Mouse (Mus musculus) intestine, postnatal 0 days (tissue): ENCODE measurements around the gene Prdm16. TPM values are rescaled to one million over a fixed set of nuclear protein-coding genes. Genes with fewer than 3 reads are reported as not detected.
A peak's percentile ranks its signal among the peaks of the same experiment; 100 is the strongest.

Source experiments
- ATAC-seq: fragments of 200-750 bp; cut with Nextera tagmentation; 2 replicates; pipeline ENCODE4 v1.8.0; 2017; ENCODE audit warnings: mild to moderate bottlenecking, moderate TSS enrichment, moderate library complexity
- H3K27ac ChIP-seq: fragments of 300-500 bp; sonication (generic); 2 replicates; pipeline ENCODE4 v1.5.1; 2014; ENCODE audit warnings: mild to moderate bottlenecking, low read depth, low read length, moderate library complexity
- H3K27me3 ChIP-seq: fragments of 300-500 bp; sonication (generic); replicated peaks from 2 replicates; pipeline ENCODE4 v1.6.1; 2014; ENCODE audit warnings: low read length, mixed read lengths; ENCODE audit not compliant: control insufficient read depth, insufficient read depth
- H3K36me3 ChIP-seq: fragments of 300-500 bp; sonication (generic); 2 replicates; pipeline ENCODE4 v1.6.1; 2014; ENCODE audit warnings: mild to moderate bottlenecking, moderate library complexity; ENCODE audit not compliant: control insufficient read depth, insufficient read depth
- H3K4me1 ChIP-seq: fragments of 300-500 bp; sonication (generic); replicated peaks from 2 replicates; pipeline ENCODE4 v1.6.1; 2014; ENCODE audit warnings: antibody characterized with exemption, low read length, mixed read lengths; ENCODE audit not compliant: control insufficient read depth, insufficient read depth
- H3K4me2 ChIP-seq: fragments of 300-500 bp; sonication (generic); replicated peaks from 2 replicates; pipeline ENCODE4 v1.6.1; 2014; ENCODE audit warnings: low read depth, mild to moderate bottlenecking, moderate library complexity
- H3K4me3 ChIP-seq: fragments of 300-500 bp; sonication (generic); 2 replicates; pipeline ENCODE4 v1.5.1; 2014; ENCODE audit warnings: low read depth, low read length
- H3K9ac ChIP-seq: fragments of 300-500 bp; sonication (generic); 2 replicates; pipeline ENCODE4 v1.6.1; 2014; ENCODE audit warnings: mild to moderate bottlenecking, low read depth, low read length
- H3K9me3 ChIP-seq: fragments of 300-500 bp; sonication (generic); 2 replicates; pipeline ENCODE4 v1.6.1; 2016; ENCODE audit warnings: mixed run types; ENCODE audit not compliant: control insufficient read depth
- CTCF ChIP-seq: sonication (generic); IDR thresholded peaks from 2 replicates; pipeline ENCODE4 v1.5.1; 2016; ENCODE audit warnings: low read depth, mild to moderate bottlenecking, control low read depth, antibody characterized with exemption, moderate library complexity
- WGBS: fragments of 180-500 bp; shearing (Covaris S2); extraction: QIAGEN DNeasy Blood & Tissue Kit; methylation state at CpG from one replicate; pipeline ENCODE4 v1.1.7; 2014; 5-methylcytosine and 5-hydroxymethylcytosine counted together
- polyA plus RNA-seq: library from polyadenylated mRNA; unstranded; fragments of >200 nt; fragmentation: Nextera tagmentation; extraction: Ambion mirVana; gene quantifications from 2 replicates; pipeline ENCODE4 v1.2.1, GENCODE M21; 2015

Prdm16 gene
- polyA plus RNA-seq, 1 experiment from 2014 or later, result 9.0 TPM

GRCm38 (mm10) chr4:154328836-154329235, 307.8 kb downstream of the Prdm16 start:
- no peaks in the 10 kb centered on the region for H3K9me3 ChIP-seq
- no peak overlapping the region for H3K4me3 ChIP-seq
- H3K9ac ChIP-seq, result no peak overlapping the region
- WGBS, result 6% methylated on average over 6 of the region's 6 CpGs
- ATAC-seq, result peak; percentile 10
- H3K4me2 ChIP-seq, result no peak overlapping the region
- peaks cover 32% of the 10 kb centered on the region for H3K36me3 ChIP-seq
- H3K27me3 ChIP-seq, result no peaks in the 10 kb centered on the region
- peak; percentile 91 for TF ChIP-seq CTCF
- no peaks in the 10 kb centered on the region for H3K4me1 ChIP-seq
- no peak overlapping the region for H3K27ac ChIP-seq

GRCm38 (mm10) chr4:154328431-154328830, 308.2 kb downstream of the Prdm16 start:
- no peaks in the 10 kb centered on the region for H3K27me3 ChIP-seq
- peaks cover 30% of the 10 kb centered on the region; the same call in 1 of the 2 replicates for H3K36me3 ChIP-seq
- no peak for TF ChIP-seq CTCF
- no peaks in the 10 kb centered on the region for H3K4me1 ChIP-seq
- no peak overlapping the region for H3K4me3 ChIP-seq
- ATAC-seq, result 0 out of 2 replicates have a peak, but pooled peaks have one; percentile 16
- H3K4me2 ChIP-seq, result no peak overlapping the region
- no peak overlapping the region for H3K9ac ChIP-seq
- no peaks in the 10 kb centered on the region for H3K9me3 ChIP-seq
- H3K27ac ChIP-seq, result no peak overlapping the region
- 8% methylated on average over 15 of the region's 20 CpGs for WGBS

- ATAC-seq, result no peak
- no peak for TF ChIP-seq CTCF
- 74% methylated on average over 4 of the region's 4 CpGs for WGBS
- Histone ChIP-seq H3K27ac (no peak overlapping the region), H3K9me3 (no peaks in the 10 kb centered on the region), H3K9ac (no peak overlapping the region), H3K36me3 (peaks cover 45% of the 10 kb centered on the region; the same call in 1 of the 2 replicates), H3K27me3 (no peaks in the 10 kb centered on the region), H3K4me3 (no peak overlapping the region), H3K4me1 (no peaks in the 10 kb centered on the region), H3K4me2 (no peak overlapping the region)
Observed at GRCm38 (mm10) chr4:154325410-154325809, 311.3 kb downstream of the Prdm16 start.

DNA sequence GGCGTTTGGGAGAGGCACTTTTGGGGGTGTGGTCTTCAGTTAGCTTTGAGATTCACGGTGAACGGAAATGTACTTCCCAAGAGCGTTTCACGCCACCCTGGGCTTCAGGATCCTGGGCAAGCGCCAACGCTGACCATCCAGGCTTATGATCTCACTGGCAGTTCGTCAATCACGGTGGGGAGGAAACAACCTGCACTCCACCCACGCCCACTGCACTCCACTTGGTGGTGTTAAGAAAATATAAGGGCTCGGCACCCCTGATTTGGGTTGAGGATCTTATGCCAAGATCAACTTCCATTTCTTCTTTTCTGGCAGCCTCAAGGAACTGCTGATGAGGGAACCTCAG, 323.1 kb downstream of the Prdm16 start:
- no peak overlapping the region for H3K4me2 ChIP-seq
- no peak for ATAC-seq
- H3K9ac ChIP-seq, result no peak overlapping the region
- 82% methylated on average over 11 of the region's 11 CpGs for WGBS
- H3K4me1 ChIP-seq, result no peaks in the 10 kb centered on the region
- H3K36me3 ChIP-seq, result 0 out of 2 replicates have a peak, but pooled peaks cover 4% of the 10 kb centered on the region
- H3K9me3 ChIP-seq, result no peaks in the 10 kb centered on the region
- H3K4me3 ChIP-seq, result no peak overlapping the region
- no peaks in the 10 kb centered on the region for H3K27me3 ChIP-seq
- no peak for TF ChIP-seq CTCF
- H3K27ac ChIP-seq, result no peak overlapping the region

- Histone ChIP-seq H3K36me3 (no peaks in the 10 kb centered on the region), H3K4me2 (no peak overlapping the region), H3K9ac (no peak overlapping the region), H3K27ac (no peak overlapping the region), H3K27me3 (no peaks in the 10 kb centered on the region), H3K9me3 (no peaks in the 10 kb centered on the region), H3K4me3 (no peak overlapping the region), H3K4me1 (no peaks in the 10 kb centered on the region)
- no peak for TF ChIP-seq CTCF
- ATAC-seq, result no peak
- WGBS, result 59% methylated on average over 4 of the region's 4 CpGs
Observed at GRCm38 (mm10) chr4:154312935-154313621, 323.6 kb downstream of the Prdm16 start.

DNA sequence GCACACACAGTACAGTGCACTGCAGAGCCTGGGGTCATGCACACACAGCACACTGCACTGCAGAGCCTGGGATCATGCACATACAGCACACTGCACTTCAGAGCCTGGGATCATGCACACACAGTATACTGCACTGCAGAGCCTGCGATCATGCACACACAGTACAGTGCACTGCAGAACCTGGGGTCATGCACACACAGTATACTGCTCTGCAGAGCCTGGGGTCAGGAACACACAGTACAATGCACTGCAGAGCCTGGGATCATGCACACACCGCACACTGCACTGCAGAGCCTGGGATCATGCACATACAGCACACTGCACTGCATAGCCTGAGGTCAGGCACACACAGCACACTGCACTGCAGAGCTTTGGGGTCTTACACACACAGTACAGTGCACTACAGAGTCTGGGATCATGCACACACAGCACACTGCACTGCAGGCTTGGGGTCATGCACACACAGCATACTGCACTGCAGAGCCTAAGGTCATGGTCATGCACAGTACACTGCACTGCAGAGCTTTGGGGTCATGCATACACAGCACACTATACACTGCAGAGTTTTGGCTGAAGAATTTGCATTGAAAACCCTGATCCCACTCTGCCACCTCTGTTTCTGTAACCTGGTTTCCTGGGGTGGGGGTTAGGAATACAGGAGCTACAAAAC, 324.4 kb downstream of the Prdm16 start:
- no peak overlapping the region for H3K27ac ChIP-seq
- H3K4me3 ChIP-seq, result no peak overlapping the region
- no peak overlapping the region for H3K9ac ChIP-seq
- no peak overlapping the region for H3K4me2 ChIP-seq
- TF ChIP-seq CTCF, result no peak
- no peaks in the 10 kb centered on the region for H3K27me3 ChIP-seq
- H3K36me3 ChIP-seq, result no peaks in the 10 kb centered on the region
- H3K4me1 ChIP-seq, result no peaks in the 10 kb centered on the region
- no peaks in the 10 kb centered on the region for H3K9me3 ChIP-seq
- no peak for ATAC-seq
- WGBS, result 87% methylated on average over 2 of the region's 2 CpGs
